Mouse (Mus musculus) bone marrow macrophage, adult 2 months (primary cell): ENCODE measurements around the gene Supt5.

ENCODE experiments used
- CTCF ChIP-seq: IDR thresholded peaks from 2 replicates; pipeline ENCODE4 v1.5.1; 2012; ENCODE audit warnings: low read depth, mild to moderate bottlenecking, low read length, moderate library complexity
- POLR2A ChIP-seq: IDR thresholded peaks from 2 replicates; pipeline ENCODE4 v1.6.1; 2012; ENCODE audit warnings: mild to moderate bottlenecking, low read depth, low read length, borderline replicate concordance

- TF ChIP-seq POLR2A (no peak), CTCF (no peak)
Observed at GRCm38 (mm10) chr7:28383606-28384005, 45.1 kb upstream of the Supt5 start.
